Mouse (Mus musculus) gonadal fat pad, adult 2 months (tissue): ENCODE measurements around the gene Tmem185b. TPM values are rescaled to one million over a fixed set of nuclear protein-coding genes. Genes with fewer than 3 reads are reported as not detected.

Source experiments
- DNase-seq: peaks from one replicate; pipeline ENCODE4 v3.0.0-alpha.2; 2012; ENCODE audit warnings: low read depth
- polyA plus RNA-seq: library from polyadenylated mRNA; depleted of rRNA; stranded (reverse); fragments of >200 nt; gene quantifications from 2 replicates; pipeline ENCODE4 v1.2.3, GENCODE M21; 2012

Tmem185b gene
- polyA plus RNA-seq, 1 experiment: 18.3 TPM

DNA sequence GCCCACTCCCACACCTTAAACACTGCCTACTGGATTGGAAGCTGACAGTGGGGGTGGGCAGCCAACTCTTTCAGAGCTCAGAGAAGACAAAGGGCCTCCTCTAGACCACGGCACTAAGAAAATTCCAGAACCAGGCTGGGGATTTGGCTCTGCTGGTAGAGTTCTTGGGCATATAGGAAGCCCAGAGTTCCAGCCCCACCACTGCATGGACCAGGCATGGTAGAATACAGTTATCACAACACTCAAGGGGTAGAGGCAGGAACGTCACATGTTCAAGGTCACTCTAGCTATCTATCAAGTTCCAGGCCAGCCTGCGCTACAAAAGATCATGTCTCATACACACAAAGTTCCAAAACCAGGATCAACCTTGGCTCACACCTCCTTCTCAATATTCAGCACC, 22.8 kb upstream of the Tmem185b start:
- no peak for DNase-seq

DNA sequence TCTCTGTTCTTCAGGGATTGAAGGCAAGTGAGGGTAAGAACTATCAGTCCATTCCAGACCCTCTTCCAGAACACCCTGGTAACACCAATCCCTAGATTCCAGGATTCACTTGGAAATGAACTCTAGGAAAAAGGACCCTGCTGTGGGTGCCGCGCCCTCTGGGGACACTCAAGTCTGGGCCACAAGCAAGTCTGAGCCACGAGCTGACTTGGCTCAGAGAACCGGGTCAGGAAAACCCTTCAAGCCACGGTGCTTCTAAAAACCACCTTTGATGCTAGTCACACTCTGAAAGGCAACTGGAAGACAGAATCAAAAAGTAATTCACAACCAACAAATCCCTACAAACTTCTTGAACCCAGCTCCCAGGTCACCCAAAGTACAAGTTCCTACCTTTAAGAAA, 22.2 kb upstream of the Tmem185b start:
- no peak for DNase-seq

DNA sequence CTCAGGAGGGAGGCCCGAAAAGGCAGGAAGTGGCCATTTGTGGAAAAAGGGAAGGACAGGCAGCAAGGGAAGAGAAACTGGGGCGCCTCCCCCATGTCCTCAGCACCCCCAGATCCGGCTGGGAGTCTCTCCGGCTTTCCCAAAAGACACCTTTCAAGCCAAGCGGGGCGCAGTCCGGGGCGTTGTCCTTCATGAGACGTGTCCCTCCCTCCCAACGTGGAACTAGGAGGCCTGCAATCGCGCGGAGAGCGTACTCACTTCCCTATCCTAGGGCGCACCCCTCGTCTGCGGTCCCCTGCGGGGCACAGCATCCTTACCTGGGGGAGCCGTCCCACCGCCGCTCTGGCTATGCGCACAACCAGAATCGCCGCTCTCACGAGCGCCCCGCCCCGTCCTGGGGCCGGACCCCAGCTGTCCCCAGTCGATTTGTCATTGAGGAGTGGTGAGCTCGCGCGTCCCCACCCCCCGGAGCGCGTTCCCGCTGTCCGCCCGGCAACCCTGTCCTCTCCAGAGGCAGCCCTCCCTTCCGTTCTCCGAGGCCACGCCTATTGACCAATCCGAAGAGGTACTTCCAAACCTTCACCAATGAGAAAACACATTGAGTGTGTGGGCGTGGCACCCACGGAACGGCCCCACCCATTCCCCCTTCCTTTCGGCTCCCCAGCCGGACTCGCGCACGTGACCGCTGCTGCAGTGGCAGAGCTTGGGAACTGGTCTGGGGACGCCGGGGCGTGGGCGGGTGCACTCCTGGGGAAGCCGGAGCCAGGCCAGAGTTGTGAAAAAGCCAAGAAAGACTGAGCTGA, 21.5 kb upstream of the Tmem185b start, which contains the start of gene Ralb:
TSS of gene Ralb (minus strand) at position 535 of the 803 bp plus-strand sequence.
- DNase-seq: peak; percentile 80

DNA sequence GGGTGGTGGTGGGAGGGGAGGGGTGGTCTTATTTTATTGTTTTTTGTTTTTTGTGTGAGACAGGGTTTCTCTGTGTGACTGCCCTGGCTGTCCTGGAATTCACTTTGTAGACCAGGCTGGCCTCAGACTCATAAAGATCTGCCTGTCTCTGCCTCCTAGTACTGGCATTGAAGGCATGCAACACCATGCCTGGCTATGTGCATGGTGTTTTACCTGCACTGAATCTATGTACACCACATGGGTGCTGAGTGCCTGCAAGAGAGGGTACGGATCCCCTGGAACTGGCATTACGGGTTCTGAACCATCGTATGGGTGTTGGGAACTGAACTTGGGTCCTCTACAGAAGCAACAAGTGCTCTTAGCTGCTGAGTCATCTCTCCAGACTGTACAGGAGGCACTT, 20.0 kb upstream of the Tmem185b start:
- no peak for DNase-seq

DNA sequence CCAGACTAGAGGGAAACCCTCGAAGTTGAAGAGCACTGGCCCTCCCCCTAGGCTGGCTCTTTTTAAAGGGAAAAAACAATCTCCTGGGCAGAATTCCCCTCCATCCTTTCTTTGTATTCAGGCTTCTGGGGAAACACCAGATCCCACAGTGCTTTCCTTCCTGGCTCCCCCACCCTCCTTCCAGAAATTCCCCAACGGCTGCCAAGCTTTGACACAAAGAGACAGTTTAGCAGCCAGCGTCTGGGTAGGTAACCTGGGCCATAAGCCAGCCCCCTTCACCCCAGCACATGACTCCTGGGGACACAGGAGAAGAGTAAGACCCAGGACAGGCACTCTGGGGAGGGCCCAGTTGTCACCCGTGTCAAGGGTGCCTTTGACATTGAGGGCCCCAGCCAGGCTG, 17.4 kb upstream of the Tmem185b start:
- DNase-seq: no peak

DNA sequence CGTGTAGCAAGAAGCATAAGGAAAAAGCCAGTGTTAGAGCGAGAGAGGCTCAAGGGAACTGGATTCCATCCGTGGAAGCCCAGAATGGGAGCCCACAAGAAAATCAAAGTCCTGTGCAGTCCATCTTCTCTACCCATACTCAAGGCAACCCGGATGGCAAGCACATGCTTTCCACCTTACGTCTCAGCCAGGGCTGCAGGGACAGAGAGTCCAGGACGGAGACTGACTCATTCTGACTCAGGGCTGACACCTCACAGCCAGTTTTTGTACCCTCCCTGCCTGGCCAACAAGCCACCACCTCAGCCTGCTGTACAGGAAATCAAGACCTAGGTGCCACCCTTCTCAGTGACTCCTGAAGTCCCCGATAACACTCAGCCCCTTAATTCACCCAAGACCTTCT, 16.5 kb upstream of the Tmem185b start:
- DNase-seq: no peak

DNA sequence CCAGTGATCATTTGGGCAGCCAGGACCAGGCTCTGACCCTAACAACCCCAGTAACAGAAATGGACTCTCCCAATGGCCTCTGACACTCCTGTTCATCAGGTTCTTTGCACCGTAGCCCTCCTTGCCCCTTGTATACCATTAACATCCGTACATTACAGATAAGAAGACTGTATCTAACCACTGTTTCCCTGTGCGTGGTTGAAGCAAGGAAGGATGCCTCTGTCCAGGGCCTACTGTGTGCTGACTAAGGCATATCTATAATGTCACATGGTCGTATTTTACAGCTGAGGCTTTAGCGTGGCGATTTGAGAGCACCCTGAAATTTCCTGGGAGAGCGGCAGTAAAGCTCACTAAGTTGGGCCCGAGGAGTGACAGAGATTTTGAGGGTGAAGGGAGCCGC, 15.6 kb upstream of the Tmem185b start:
- DNase-seq: no peak

DNA sequence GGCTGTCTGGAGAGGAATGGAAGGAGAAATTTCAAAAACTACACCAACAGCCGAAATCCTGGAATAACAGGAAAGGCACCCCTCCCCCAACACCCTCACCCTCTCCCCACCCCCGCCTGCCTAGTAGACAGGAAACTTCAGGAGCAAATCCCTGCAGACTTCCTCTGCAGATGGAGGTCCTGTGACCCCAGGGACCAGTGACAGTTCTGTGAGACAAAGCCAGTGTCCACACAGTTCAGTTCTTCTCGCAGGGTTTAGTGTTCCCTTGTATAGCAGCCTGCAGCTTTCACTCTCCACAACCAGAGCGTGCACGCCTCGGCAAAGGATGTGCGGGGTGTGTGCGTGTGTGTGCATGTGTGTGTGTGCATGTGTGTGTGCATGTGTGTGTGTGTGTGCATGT, 15.1 kb upstream of the Tmem185b start:
- DNase-seq: no peak

DNA sequence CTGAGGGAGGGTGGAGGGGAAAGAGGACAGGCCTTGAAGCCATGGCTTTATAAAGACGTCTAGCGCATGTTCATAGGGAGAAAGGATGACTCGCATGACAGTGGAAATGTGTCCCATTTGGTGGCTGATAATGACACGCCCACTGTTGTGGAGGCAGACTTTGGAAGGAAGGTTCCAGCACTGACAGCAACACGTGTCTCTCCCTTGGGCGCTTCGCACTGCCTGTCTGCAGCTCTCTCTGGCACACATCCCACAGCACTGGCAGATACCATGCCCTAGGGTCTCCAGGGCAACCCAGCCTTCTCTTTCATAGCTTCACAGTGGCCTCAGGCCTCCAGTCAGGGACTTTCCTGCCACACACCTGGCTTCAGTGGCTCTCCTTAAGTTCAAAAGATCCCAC, 7.9 kb upstream of the Tmem185b start:
- no peak for DNase-seq

DNA sequence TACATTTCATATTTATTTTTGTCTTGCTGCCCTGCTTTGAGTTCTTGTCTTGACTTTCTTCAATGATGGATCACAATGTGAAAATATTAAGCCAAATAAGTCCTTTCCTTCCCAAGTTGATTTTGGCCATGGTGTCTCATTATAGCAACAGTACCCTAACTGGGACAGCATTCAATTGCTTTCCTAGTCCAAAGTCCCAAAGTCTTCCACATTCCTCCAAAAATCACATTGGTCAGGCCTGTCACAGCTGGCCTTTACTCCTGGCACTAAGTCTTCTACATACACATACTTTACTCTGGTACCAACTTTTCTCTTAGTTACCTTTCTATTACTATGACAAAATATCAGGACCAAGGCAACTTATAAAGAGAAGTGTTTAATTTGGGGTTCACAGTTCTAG, 7.2 kb upstream of the Tmem185b start:
- no peak for DNase-seq

DNA sequence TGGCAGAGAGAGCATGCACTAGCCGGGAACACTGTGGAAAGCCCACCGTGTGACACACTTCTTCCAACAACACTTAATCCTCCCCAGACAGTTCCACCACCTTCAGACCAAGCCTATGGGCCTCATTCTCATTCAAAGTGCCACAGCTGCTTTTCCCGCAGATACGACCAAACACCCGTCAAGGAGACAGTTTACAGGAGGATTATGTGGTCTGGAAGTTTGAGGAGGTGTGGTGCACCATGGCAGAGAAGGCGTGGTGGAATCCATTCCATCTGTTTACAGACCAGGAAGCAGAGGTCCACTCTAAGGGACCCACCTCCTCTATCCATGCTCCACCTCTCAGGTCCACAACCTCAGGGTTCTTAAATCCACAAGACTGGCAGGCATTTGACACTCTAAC, 6.7 kb upstream of the Tmem185b start:
- no peak for DNase-seq

DNA sequence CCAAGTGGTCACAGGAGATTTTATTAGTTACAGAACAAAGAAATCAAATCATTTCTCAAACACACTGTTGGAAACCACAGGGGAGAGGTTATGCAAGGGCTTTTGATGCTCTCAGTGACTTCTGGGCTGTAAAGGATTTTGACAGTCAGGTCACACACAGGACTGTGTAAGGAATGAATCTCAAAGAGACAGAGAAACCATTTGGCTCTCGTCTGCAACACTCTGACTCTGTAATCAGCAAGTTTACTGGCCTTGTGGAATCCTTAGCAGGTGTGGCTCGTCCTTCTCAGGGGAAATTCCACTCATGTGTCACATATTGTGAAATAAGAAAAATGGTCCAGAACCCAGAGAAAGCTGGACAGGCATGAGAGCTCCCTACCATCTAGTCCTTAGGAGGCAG, 4.9 kb upstream of the Tmem185b start:
- DNase-seq: no peak

DNA sequence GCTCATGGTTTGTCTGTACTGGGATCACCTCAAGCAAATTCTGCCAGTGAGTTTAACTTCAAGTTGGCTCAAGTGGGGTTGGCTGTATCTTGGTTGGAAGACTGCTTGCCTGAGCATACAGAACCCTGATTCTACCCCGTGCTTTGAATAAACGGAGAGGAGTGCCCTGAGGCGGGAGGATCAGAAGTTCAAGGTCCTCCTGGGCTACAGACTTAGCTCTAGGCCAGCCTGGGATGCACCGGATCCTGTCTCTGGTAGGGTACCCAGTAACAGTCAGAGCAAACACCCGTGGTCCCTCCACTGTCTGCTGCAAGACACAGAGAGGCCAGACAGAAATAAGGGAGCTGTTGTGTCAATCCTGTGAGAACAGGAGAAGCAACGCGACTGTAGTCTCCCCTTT, 4.3 kb upstream of the Tmem185b start:
- no peak for DNase-seq

DNA sequence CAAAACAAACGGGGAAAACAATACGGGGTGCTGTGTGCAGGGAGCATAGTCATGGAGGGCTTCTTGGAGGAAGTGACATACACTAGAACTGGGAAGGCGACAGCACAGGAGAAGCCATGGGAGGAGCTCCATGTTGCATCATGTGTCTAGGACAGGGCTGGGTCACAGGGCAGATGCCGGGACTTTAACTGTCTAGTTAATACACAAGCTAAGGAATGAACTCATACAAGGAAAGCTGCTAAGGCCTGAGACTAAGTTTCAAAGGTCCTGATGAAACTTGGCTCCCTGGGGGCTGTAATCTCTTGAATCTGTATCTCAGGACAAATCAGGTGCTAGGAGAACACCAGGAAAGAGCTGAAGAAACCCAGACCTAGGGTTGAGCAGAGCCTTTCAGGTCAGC, 3.2 kb upstream of the Tmem185b start:
- no peak for DNase-seq

DNA sequence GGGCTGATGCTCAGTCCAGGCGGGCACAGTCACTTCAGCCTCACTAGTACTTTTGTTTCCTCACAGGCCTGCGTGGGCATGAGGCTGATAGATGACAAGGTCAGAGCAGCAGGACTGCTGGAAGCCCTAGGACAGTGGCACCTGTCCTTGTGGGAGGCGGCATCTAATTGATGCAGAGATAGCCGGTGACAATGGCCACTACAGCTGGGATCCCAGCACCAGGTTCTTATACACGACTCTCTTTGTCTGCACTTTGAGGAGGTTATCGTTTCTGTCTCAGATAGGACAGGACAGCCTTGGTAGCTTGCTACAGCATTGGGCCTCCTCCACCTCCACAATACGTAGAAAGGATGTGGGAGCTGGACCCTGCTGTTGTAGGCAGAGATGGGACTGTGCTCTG, 2.6 kb upstream of the Tmem185b start:
- no peak for DNase-seq

DNA sequence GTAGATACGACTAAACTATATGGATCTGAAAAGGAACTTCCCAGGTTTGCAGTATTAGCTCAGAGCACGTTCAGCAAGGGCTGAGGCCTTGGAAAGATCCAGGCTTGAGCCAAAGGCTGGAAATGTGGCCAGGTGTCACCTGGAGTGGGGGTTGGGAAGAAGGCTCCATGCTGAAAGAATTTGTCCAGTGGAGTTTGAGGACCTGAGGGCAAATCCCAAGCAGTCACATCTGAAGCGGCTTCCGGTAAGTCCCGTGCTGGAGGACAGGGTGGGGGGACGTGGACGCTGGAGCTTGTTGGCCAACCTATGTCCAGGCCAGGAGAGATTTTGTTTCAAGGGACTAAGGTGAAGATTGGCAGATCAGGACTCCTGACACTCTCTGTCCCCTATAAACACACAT, 2.1 kb upstream of the Tmem185b start:
- no peak for DNase-seq

DNA sequence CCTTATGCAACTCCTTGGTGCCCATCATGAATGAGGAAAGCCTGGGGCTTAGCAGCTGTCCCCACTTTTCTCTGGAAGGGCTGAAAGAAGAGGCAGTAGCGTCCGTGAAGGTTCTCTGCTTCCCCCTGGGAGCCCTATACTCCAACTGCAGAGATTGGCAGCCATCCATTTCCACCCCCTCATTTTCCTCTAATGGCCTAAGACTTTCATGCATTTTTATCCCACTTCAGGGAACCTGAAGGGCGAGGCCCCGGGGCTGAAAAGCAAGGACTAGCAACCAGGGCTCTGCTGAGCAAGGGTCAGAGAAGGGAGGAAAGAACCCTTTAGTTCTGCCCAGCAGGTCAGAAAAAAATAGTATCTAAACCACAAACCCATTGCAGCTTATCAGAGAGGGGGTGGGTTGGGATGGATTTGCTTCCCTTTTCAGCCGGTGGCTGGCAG, 936 bp upstream of the Tmem185b start:
- DNase-seq: no peak

DNA sequence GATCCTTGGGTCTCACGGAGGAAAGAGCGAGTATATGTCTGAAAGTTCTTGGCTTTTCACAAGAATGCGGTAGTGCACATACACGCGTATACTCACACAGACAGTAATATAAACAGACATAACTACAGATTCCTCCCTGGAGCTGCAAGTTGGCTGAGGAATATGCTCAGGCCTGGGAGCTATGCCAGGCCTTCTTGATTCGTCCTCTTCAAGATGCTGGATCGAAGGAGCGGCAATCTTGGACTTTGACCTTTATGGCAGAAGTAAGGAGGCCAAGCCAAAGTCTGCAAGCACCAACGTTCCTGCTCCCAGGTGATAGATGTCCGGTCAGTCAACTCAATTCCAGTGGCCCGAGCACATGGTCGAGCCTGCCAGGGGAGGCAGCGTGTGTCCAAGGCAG, 5.0 kb downstream of the Tmem185b start:
- DNase-seq: no peak

DNA sequence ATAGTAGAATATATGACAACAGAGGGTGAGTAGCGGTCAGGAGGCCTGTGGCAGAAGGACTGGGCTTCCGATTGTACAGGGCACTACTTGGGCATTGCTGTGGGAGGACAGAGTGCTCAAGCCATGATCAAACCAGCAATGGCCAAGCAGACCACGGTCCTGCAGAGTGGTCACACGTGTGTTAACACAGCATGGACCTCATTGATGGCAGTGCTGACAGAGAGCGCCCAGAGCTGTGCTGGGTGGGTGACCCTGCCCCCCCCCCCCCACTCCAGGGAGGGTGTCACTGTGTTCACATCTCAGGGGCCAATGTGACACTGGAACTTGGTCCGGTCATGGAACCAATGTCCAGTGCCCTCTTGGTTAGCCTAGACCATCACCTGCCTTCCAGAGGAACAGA, 6.2 kb downstream of the Tmem185b start:
- DNase-seq: no peak

DNA sequence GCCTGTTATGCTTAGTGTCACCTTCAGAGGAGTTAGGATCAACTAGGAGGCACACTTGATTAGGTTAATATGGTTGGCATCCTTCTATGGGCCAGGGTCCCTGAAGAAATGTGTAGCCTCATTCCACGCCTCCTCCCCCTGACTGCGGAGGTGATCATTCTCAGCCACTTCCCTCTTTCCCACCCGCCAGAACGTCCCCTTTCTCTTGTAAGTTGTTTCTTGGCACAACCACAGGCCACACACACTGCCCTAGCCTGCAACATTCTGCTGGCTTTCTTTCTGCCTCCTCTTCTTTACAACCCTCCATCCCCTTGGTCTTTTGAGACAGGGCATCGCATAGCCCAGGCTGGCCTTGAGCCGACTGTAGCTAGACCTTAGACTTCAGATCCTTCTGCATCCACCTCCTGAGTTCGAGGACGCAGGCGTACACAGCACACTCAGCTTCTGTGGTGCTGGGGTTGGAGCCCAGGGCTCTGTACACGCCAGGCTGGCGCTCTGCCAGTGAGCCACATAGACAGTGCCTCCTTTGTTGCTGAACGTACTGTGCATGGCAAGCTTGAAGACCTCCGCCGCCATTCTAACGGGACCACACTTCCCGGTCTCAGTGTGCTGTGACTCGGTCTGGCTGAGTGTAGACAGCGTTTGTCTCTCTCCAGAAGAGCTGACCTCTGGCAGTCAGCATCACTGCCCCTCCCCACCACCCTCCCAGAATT, 7.3 kb downstream of the Tmem185b start:
- no peak for DNase-seq

DNA sequence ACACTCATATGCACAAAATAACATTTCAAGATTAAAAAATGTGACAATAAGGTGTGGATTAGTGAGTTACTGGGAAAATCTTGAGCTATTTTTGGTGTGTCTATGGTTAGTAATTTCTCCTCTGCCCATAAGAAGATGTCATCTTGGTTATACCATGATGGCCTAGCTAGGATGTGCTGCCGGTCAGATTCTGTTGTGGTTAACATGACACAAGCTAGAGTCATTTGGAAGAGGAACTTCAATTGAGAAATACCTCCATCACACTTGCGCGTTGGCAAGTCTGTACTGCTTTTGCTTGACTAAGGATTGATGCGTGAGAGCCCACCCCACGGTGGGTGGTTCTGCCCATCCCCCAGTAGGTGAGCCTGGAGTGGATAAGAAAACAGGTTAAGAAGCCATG, 8.4 kb downstream of the Tmem185b start:
- no peak for DNase-seq

DNA sequence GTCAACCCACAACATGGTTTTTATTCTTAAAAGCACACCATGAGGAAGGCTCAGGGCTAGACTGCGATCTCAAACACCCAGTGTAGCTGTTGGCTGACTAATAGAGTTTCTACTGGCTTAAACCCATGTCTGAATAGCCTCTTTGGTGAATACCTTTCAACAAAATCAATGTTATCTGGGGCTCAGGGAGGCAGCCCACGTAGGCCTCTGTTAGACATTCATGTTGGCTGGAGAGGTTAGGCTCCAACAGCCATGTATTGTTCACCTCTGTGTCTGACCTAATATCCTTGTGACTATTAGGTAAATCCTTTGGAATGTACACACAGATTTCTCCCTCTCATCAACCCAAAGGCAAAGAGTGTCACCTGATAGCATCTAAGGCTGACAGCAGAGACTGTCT, 10.2 kb downstream of the Tmem185b start:
- DNase-seq: no peak

DNA sequence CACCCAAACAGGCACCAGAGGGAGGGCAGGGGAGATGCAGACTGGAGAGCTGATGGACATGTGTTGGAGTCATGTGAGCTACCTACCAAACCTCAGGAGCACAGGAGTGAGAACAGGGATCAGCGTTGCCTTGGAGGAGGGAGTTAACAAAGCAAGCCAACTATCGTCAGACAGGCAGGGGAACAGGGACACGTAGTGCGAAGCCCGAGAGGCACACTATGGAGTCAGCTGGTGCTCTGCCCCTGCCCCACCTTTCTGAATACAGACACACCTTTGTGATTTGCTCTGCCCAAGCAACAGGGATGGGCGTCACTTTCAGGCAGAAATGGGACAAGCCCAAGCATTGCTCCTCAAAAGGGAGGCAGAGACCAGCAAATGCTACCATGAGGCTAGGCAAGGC, 11.7 kb downstream of the Tmem185b start:
- DNase-seq: no peak
